Mouse (Mus musculus) layer of hippocampus, postnatal 25 days (tissue): ENCODE data around the gene Trim50. TPM values are rescaled to one million over a fixed set of nuclear protein-coding genes. Genes with fewer than 3 reads are reported as not detected.

Experiments used
- microRNA-seq, 2 experiments: library from miRNA; unstranded; fragments of <30 nt; microRNA quantifications; one replicate each; pipeline ENCODE4 v1.2.0; 2021
- total RNA-seq, 2 experiments: library from RNA; stranded (reverse); gene quantifications; 2 replicates each; pipeline ENCODE4 v1.2.3; 2021

Gene Trim50
- total RNA-seq, 2 experiments from 2014 or later, result not detected

Small RNA genes lying within 50 kb of the gene (microRNA-seq; reads per million reads assigned to microRNA genes)
- gene Mir7033, result 0.60 to 2.2 reads per million in 2 experiments

Other genes starting within 250 kb of the Trim50 start
- 10 to 100 TPM; 32.1 to 34.4 TPM for gene Tbl2, start 203.6 kb upstream of the Trim50 start, total RNA-seq
- 10 to 100 TPM; 49.6 to 53.7 TPM for gene Bcl7b, start 185.0 kb upstream of the Trim50 start, total RNA-seq
- 10 to 100 TPM; 65.5 to 72.7 TPM for gene Baz1b, start 166.0 kb upstream of the Trim50 start, total RNA-seq
- gene Fzd9, start 102.1 kb upstream of the Trim50 start, total RNA-seq, result 1 to 10 TPM; 6.2 to 7.3 TPM
- under 1 TPM in 1 of 2 experiments, not detected in 1; 0.31 TPM for gene Fkbp6, start 3.3 kb upstream of the Trim50 start, total RNA-seq
- gene Nsun5, start 16.7 kb downstream of the Trim50 start, total RNA-seq, result 10 to 100 TPM; 20.8 to 24.0 TPM
- 10 to 100 TPM; 48.9 to 51.7 TPM for gene Pom121, start 41.3 kb downstream of the Trim50 start, total RNA-seq
- gene Hip1, start 191.8 kb downstream of the Trim50 start, total RNA-seq, result 10 to 100 TPM; 37.9 to 39.2 TPM
- not detected for gene Ccl26, start 210.3 kb downstream of the Trim50 start, total RNA-seq
- under 1 TPM in 1 of 2 experiments, not detected in 1; 0.54 TPM for gene Ccl24, start 219.8 kb downstream of the Trim50 start, total RNA-seq